Mouse (Mus musculus) forebrain, embryonic 10.5 days (tissue): Measurements from ENCODE around the gene Inpp5f. TPM values are rescaled to one million over a fixed set of nuclear protein-coding genes. Genes with fewer than 3 reads are reported as not detected.

ENCODE experiments used
- DNase-seq: peaks from one replicate; pipeline ENCODE4 v3.0.0-alpha.2; 2017; ENCODE audit warnings: low spot score; ENCODE audit errors: extremely low spot score
- H3K27ac ChIP-seq: fragments of 300-500 bp; sonication (generic); 2 replicates; pipeline ENCODE4 v1.5.1; 2016; ENCODE audit warnings: mild to moderate bottlenecking
- H3K27me3 ChIP-seq: fragments of 300-500 bp; sonication (generic); 2 replicates; pipeline ENCODE4 v1.6.1; 2016; ENCODE audit warnings: mild to moderate bottlenecking; ENCODE audit not compliant: poor library complexity, severe bottlenecking
- H3K36me3 ChIP-seq: fragments of 300-500 bp; sonication (generic); replicated peaks from 2 replicates; pipeline ENCODE4 v1.6.1; 2016; ENCODE audit warnings: mild to moderate bottlenecking, moderate library complexity
- H3K4me1 ChIP-seq: fragments of 300-500 bp; sonication (generic); 2 replicates; pipeline ENCODE4 v1.6.1; 2016
- H3K4me3 ChIP-seq: fragments of 300-500 bp; sonication (generic); 2 replicates; pipeline ENCODE4 v1.5.1; 2016; ENCODE audit warnings: mild to moderate bottlenecking, moderate library complexity
- H3K9me3 ChIP-seq: fragments of 300-500 bp; sonication (generic); 2 replicates; pipeline ENCODE4 v1.6.1; 2016; ENCODE audit warnings: mild to moderate bottlenecking, moderate library complexity
- WGBS: fragments of 180-500 bp; shearing (Covaris S2); methylation state at CpG from one replicate; pipeline ENCODE4 v1.1.7; 2016; 5-methylcytosine and 5-hydroxymethylcytosine counted together
- polyA plus RNA-seq: library from polyadenylated mRNA; unstranded; fragments of >200 nt; fragmentation: Nextera tagmentation; extraction: Ambion mirVana; gene quantifications from 2 replicates; pipeline ENCODE4 v1.2.1, GENCODE M21; 2016

The Inpp5f gene
- polyA plus RNA-seq, 1 experiment from 2014 or later = 46.3 TPM

DNA sequence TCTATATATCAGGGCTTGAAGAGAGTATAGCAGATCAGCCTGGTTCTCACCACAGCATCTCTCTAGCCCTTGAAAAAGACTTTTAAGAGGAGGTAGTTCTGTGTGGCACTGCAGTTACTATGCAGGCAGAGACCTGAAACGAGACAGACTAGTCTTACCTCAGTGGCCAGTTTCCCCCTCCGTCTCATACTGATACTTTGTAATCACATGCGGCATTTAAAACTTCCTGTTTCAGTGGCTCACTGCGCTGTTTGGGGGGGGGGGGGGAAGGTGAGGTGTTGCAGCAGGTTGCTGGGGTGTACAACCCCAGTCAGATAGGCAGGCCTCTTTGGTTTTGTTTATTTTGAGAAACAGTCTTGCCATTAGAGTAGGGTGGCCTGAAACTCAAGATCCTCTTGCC, 22.0 kb downstream of the Inpp5f start:
- 85% methylated on average over 4 of the region's 4 CpGs for WGBS
- no peaks in the 10 kb centered on the region for H3K27me3 ChIP-seq
- peaks cover 9% of the 10 kb centered on the region; the same call in 1 of the 2 replicates for H3K4me1 ChIP-seq
- no peak for DNase-seq
- H3K27ac ChIP-seq = no peak overlapping the region
- no peaks in the 10 kb centered on the region for H3K9me3 ChIP-seq
- peaks cover 14% of the 10 kb centered on the region for H3K36me3 ChIP-seq
- no peak overlapping the region for H3K4me3 ChIP-seq

DNA sequence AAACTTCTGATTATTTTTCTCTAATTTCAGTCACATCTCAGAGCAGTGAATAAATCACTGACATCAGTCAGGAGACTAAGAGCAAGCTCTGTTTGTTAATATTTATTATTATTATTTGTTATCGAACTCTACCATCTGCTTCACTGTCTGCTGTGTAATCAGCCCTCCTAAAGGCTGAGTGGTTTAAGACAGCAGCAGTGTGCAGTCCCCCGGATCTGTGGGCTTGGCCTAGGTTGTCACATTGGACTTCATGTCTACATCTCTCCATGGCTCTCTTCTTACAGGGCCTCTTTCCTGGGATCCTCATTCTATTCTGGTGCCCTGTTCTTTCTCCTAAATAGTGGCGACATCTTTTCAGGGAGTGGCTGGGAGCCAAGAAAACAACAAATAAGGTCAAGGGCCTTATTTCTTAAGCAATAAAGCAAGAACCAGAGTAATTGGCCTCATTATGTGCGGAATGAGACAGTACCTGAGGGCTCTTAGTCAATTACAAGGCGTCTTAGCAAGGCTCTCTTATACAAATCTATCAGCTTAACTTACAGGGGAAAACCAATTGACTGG, 28.9 kb downstream of the Inpp5f start:
- WGBS = 87% methylated on average over 5 of the region's 5 CpGs
- DNase-seq = no peak
- H3K9me3 ChIP-seq = no peaks in the 10 kb centered on the region
- no peaks in the 10 kb centered on the region for H3K27me3 ChIP-seq
- peaks cover 14% of the 10 kb centered on the region for H3K36me3 ChIP-seq
- no peak overlapping the region for H3K27ac ChIP-seq
- no peak overlapping the region for H3K4me3 ChIP-seq
- peaks cover 7% of the 10 kb centered on the region for H3K4me1 ChIP-seq

DNA sequence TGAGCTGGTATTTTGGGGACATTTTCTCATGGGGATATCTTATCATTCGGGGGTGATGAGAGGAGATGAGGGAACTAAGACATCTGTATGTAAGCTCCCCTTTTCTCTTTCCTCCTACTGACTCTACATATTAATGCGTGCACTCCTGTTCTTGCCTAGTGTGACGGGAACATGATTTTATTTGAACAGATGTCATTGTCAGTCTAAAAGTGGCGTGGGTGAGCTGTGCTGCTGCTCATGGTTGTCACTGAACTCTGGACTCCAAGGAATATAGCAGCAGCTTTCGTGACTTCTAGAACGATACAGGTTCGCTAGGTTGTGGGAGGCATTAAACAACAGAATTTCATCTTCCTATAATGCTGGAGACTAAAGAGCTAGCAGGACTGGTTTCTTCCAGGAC, 30.4 kb downstream of the Inpp5f start:
- Histone ChIP-seq H3K36me3 (peaks cover 12% of the 10 kb centered on the region), H3K9me3 (no peaks in the 10 kb centered on the region), H3K4me3 (no peak overlapping the region), H3K27me3 (no peaks in the 10 kb centered on the region), H3K27ac (no peak overlapping the region), H3K4me1 (peaks cover 4% of the 10 kb centered on the region; the same call in 1 of the 2 replicates)
- 96% methylated on average over 7 of the region's 7 CpGs for WGBS
- DNase-seq = no peak

DNA sequence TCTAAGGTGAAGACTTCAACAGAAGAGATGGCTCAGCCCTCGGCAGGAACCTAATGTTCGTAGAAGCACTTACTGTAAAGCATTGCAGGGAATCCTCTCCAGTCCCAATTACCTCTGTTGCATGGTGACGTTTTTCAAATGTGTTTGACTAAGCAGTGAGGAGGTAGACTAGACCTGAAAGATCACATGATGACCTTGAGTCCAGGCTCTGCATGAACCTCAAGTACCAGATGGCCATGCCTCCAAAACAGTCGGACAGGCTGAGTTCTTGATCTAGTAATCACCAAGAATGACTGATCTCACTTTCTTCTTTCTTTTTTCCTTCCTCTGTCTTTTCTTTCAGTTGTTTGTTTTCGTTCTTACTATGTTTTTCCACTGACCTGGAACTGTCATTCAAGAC, 31.3 kb downstream of the Inpp5f start:
- Histone ChIP-seq H3K27me3 (no peaks in the 10 kb centered on the region), H3K9me3 (no peaks in the 10 kb centered on the region), H3K4me3 (no peak overlapping the region), H3K36me3 (peaks cover 4% of the 10 kb centered on the region), H3K4me1 (peaks cover 4% of the 10 kb centered on the region; the same call in 1 of the 2 replicates), H3K27ac (no peak overlapping the region)
- DNase-seq = no peak
- WGBS = 78% methylated on average over 5 of the region's 5 CpGs

DNA sequence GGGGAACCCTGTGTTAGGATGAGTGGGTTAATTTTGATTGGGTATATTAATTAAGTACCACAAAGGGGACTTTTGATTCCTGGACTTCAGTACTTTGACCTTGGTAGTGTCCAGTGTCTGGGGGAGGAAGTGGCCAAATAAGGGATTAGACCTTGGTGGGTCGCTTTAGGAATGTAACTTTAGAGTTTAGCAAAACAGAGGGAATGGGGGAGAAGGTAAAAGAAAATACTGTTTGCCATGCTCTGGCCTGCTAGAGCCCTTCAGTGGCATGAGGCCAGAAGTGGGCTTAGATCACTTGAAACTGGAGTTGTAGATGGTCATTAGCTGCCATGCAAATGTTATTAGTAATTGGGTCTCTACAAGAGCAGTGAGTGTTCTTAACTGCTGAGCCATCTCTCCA, 45.8 kb downstream of the Inpp5f start:
- Histone ChIP-seq H3K9me3 (no peaks in the 10 kb centered on the region), H3K27me3 (no peaks in the 10 kb centered on the region), H3K4me1 (peaks cover 7% of the 10 kb centered on the region; the same call in 1 of the 2 replicates), H3K27ac (no peak overlapping the region), H3K4me3 (no peak overlapping the region), H3K36me3 (peaks cover 12% of the 10 kb centered on the region)
- no peak for DNase-seq
- WGBS = 66% methylated on average over 1 of the region's 1 CpGs

DNA sequence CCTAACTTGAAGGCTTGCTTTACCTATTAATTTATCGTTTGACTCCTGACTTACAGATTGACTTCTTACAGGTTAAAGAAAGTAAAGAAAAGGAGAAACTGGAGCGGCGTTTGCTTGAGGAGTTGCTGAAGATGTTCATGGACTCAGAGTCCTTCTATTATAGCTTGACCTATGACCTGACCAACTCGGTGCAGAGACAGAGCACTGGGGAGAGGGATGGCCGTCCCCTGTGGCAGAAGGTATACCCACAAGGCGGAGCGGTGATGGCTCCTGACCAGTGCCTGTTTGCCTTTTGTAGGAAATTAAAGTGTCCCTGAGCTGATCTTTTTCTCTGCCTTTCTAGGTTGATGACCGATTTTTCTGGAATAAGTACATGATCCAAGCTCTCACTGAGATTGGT, 52.8 kb downstream of the Inpp5f start:
- H3K9me3 ChIP-seq = peaks cover 5% of the 10 kb centered on the region
- no peak overlapping the region for H3K4me3 ChIP-seq
- H3K27ac ChIP-seq = no peak overlapping the region
- DNase-seq = no peak
- WGBS = 89% methylated on average over 8 of the region's 8 CpGs
- H3K4me1 ChIP-seq = 0 out of 2 replicates have a peak, but pooled peaks cover 2% of the 10 kb centered on the region
- no peaks in the 10 kb centered on the region for H3K27me3 ChIP-seq
- peaks cover 54% of the 10 kb centered on the region for H3K36me3 ChIP-seq

DNA sequence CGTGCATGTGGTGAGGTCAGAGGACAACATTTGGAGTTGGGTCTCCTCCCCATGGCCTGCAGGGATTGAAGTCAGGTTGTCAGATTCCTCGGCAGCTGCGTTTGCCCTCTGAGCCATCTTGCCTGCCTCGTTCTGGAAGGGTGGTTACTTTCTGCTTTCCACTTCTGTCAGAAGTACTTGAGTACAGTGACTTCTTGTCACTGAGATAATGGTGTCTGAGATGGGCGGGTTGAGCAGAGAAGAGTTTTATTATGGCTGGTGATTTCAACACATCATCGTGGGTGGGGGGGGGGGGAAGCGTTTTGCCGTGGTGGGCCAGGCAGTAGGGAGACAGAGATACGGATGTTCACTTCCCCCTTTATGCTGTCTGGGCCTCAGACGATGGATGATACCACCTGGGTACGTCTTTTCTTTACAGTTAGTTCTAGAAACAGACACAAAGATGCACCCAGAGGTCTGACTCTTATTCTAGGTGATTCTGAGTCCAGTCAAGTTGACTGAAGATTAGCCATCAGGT, 53.8 kb downstream of the Inpp5f start:
- DNase-seq = no peak
- no peaks in the 10 kb centered on the region for H3K27me3 ChIP-seq
- no peak overlapping the region for H3K4me3 ChIP-seq

DNA sequence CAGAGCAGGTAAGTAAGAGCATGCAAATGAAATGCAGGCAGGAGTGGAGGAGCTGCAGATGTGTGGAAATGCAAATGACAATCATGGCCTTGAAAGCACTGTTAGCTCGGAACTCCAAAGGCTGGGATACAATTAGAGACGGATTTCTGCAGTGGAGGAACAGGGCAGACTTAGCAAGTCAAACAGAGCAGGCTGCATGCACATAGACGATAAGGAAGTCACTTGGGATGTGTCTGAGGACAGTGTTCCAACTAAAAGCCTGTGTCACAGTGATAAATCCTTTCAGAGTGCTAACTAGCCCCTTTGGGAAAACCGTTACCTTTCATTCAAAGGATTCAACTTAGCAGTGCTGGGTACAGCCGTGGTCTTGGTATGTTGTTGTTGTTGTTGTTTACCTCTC, 56.7 kb downstream of the Inpp5f start:
- Histone ChIP-seq H3K27ac (no peak overlapping the region), H3K4me3 (no peak overlapping the region), H3K27me3 (no peaks in the 10 kb centered on the region), H3K36me3 (peaks cover 58% of the 10 kb centered on the region), H3K9me3 (peaks cover 5% of the 10 kb centered on the region), H3K4me1 (peaks cover 21% of the 10 kb centered on the region)
- no peak for DNase-seq
- WGBS = 82% methylated on average over 5 of the region's 5 CpGs

More for the DNA sequence above, 53.8 kb downstream of the Inpp5f start:
- Histone ChIP-seq H3K27ac (no peak overlapping the region), H3K4me1 (0 out of 2 replicates have a peak, but pooled peaks cover 2% of the 10 kb centered on the region), H3K9me3 (peaks cover 5% of the 10 kb centered on the region), H3K36me3 (peaks cover 54% of the 10 kb centered on the region)
- WGBS = 92% methylated on average over 11 of the region's 11 CpGs

DNA sequence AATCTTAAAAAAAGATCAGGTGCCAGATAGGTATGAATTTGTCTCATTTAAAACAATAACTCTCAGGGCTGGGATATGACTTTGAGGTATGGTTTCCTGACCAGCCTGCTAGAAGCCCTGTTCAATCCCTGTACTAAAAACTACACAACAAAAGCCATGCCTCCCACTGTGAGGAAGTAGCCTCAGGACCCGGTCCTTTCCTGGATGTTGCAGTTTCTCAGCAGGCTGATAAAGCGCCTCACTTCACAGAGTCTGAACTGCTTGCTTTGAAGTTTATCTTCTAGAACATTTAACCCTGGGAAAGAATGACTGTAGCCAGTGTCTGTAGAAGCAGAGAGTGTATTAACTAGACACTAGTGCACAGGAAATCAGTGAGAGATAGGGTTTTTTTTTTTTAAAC, 57.7 kb downstream of the Inpp5f start:
- Histone ChIP-seq H3K4me3 (no peak overlapping the region), H3K4me1 (peaks cover 32% of the 10 kb centered on the region), H3K27me3 (no peaks in the 10 kb centered on the region), H3K36me3 (peaks cover 58% of the 10 kb centered on the region), H3K9me3 (peaks cover 5% of the 10 kb centered on the region), H3K27ac (no peak overlapping the region)
- 29% methylated on average over 2 of the region's 2 CpGs for WGBS
- DNase-seq = no peak

DNA sequence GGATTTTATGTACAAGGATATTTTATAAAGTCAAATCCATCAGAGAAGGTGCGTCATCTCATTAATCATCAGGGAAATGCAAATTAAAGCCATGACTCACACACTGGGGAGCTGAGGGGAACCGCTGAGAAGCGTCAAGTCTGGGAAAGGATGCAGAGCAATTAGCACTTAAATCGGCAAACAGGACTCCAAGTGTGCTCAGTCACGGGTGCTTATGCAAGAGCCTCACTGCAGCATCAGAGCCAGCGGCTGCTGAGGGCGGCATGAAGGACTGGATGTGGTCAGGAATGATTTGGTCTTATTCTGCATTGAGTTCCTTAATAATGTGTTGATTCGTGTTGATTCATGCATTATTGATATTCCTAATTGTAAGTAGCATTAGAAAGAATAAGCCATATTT, 60.8 kb downstream of the Inpp5f start:
- no peak for DNase-seq
- Histone ChIP-seq H3K9me3 (no peaks in the 10 kb centered on the region), H3K36me3 (peaks cover 41% of the 10 kb centered on the region), H3K27me3 (no peaks in the 10 kb centered on the region), H3K27ac (peak overlapping the region; percentile 80), H3K4me3 (peak overlapping the region; percentile 36), H3K4me1 (peaks cover 32% of the 10 kb centered on the region)
- 8% methylated on average over 8 of the region's 8 CpGs for WGBS

DNA sequence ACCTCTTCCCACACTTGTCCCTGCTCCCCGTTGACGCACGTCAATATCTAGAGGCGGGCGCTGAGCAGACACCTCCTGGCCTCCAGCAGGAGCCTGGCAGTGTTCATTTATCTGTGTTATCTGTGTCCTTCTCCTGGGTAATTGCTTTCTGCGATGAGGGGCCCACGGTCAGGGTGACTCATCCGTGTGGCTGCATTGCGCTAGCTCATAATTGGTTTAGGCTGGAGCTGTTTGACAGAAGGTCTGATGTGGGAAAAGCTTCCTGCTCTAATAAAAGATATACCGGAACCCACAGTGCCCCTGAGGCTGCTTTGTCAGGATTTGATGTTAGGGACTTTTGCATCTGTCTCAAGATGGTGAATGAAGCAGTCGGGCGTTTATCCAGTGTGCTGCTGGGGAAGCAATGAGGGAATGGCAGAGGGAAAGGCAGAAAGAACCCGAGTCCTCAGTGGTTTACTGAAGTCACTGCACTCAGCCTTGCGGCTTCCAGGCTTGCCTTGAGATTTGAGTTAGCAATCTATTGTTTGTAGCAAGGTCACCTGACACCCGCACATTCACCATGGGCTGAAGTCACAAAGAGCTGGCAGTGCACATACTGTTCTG, 61.4 kb downstream of the Inpp5f start:
- 5% methylated on average over 15 of the region's 15 CpGs for WGBS
- peak overlapping the region; percentile 80 for H3K27ac ChIP-seq

DNA sequence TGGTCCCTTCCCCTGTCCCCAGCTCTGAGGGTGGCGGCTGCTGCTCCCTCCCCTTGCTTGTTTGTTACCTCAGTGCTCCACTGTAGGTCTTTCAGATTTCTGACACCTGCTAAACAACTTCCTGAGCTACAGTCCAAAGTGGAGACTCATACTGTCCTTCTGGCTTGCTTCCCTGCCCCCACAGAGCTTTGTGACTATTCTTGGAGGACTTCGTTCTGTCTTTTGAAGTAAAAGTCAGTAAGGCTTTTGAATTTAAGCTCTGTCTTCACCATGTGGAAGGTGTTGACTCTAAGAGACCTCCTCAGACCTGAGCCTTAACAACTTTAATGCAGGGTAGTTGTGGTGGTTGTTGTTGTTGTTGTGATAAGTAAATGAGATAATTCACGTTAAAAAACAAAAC, 67.4 kb downstream of the Inpp5f start:
- DNase-seq = no peak
- Histone ChIP-seq H3K9me3 (no peaks in the 10 kb centered on the region), H3K4me3 (no peak overlapping the region), H3K27me3 (no peaks in the 10 kb centered on the region), H3K4me1 (peaks cover 3% of the 10 kb centered on the region), H3K27ac (no peak overlapping the region), H3K36me3 (peaks cover 26% of the 10 kb centered on the region)
- WGBS = 61% methylated on average over 3 of the region's 3 CpGs

More for the DNA sequence above, 61.4 kb downstream of the Inpp5f start:
- peaks cover 32% of the 10 kb centered on the region for H3K4me1 ChIP-seq
- peaks cover 42% of the 10 kb centered on the region for H3K36me3 ChIP-seq
- H3K27me3 ChIP-seq = no peaks in the 10 kb centered on the region
- DNase-seq = peak; percentile 55
- H3K4me3 ChIP-seq = peak overlapping the region; percentile 36
- no peaks in the 10 kb centered on the region for H3K9me3 ChIP-seq

DNA sequence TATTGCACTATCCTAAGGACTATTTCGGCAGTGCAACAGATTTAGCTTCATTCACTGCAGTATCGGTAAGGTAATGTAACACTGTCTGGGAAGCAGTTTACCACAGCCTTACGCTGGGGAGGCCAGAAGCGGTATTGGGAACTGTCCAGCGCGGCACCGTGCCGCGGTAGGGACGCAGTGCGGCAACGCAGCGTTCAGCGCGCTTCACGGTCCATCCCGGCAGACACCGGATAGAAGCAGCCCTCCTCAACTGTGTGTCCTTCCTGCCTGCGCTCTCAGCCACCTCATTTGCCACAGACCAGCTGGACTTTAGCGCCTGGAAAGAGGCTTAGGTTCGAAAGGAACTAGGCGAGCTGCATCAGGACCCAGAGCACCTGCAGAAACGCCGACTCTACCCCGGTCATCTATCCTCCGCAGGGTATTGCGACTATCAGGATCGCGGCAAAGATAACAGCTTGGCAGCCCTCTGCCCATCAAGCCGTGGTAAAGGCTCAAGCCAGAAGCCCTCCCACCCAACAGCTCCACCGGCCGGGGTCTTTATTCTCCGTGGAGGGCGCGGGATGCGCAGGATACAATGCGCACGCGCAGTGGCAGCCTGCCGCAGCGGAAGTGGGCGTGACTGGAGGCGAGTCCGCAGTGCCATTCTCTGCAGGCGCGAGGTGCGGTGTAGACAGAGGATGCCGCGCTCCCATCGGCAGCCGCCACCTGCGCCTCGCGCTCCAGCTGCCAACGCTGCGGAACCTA, 76.9 kb downstream of the Inpp5f start:
- H3K4me1 ChIP-seq = peaks cover 19% of the 10 kb centered on the region
- H3K27me3 ChIP-seq = no peaks in the 10 kb centered on the region
- H3K4me3 ChIP-seq = peak overlapping the region; percentile 57
- H3K36me3 ChIP-seq = peaks cover 79% of the 10 kb centered on the region
- peaks cover 32% of the 10 kb centered on the region for H3K9me3 ChIP-seq
- H3K27ac ChIP-seq = peak overlapping the region; percentile 86
- WGBS = 47% methylated on average over 56 of the region's 56 CpGs
- DNase-seq = peak; percentile 80
